Mouse (Mus musculus) midbrain, embryonic 15.5 days (tissue): ENCODE results near the gene Uvrag. TPM values are rescaled to one million over a fixed set of nuclear protein-coding genes. Genes with fewer than 3 reads are reported as not detected.

Source experiments
- ATAC-seq: fragments of 200-750 bp; cut with Nextera tagmentation; replicated peaks from 2 replicates; pipeline ENCODE4 v1.8.0; 2017; ENCODE audit warnings: moderate TSS enrichment
- H3K27ac ChIP-seq: fragments of 300-500 bp; sonication (generic); 2 replicates; pipeline ENCODE4 v1.5.1; 2015; ENCODE audit warnings: mild to moderate bottlenecking, inconsistent platforms
- H3K27me3 ChIP-seq: fragments of 300-500 bp; sonication (generic); replicated peaks from 2 replicates; pipeline ENCODE4 v1.6.1; 2015; ENCODE audit warnings: inconsistent platforms
- H3K36me3 ChIP-seq: fragments of 300-500 bp; sonication (generic); replicated peaks from 2 replicates; pipeline ENCODE4 v1.6.1; 2015; ENCODE audit warnings: inconsistent platforms
- H3K4me1 ChIP-seq: fragments of 300-500 bp; sonication (generic); 2 replicates; pipeline ENCODE4 v1.6.1; 2015; ENCODE audit warnings: inconsistent platforms
- H3K4me2 ChIP-seq: fragments of 300-500 bp; sonication (generic); 2 replicates; pipeline ENCODE4 v1.6.1; 2015; ENCODE audit warnings: inconsistent platforms, mild to moderate bottlenecking, moderate library complexity
- H3K4me3 ChIP-seq: fragments of 300-500 bp; sonication (generic); 2 replicates; pipeline ENCODE4 v1.5.1; 2015; ENCODE audit warnings: mild to moderate bottlenecking, inconsistent platforms
- H3K9ac ChIP-seq: fragments of 300-500 bp; sonication (generic); 2 replicates; pipeline ENCODE4 v1.6.1; 2015; ENCODE audit warnings: mild to moderate bottlenecking, inconsistent platforms
- H3K9me3 ChIP-seq: fragments of 300-500 bp; sonication (generic); 2 replicates; pipeline ENCODE4 v1.6.1; 2016; ENCODE audit warnings: inconsistent platforms
- WGBS: fragments of 180-500 bp; shearing (Covaris S2); methylation state at CpG from one replicate; pipeline ENCODE4 v1.1.7; 2015; ENCODE audit warnings: mixed read lengths; 5-methylcytosine and 5-hydroxymethylcytosine counted together
- polyA plus RNA-seq: library from polyadenylated mRNA; unstranded; fragments of >200 nt; fragmentation: Nextera tagmentation; extraction: Ambion mirVana; gene quantifications from 2 replicates; pipeline ENCODE4 v1.2.1, GENCODE M21; 2015

The Uvrag gene
- polyA plus RNA-seq, 1 experiment from 2014 or later, result 16.8 TPM

DNA sequence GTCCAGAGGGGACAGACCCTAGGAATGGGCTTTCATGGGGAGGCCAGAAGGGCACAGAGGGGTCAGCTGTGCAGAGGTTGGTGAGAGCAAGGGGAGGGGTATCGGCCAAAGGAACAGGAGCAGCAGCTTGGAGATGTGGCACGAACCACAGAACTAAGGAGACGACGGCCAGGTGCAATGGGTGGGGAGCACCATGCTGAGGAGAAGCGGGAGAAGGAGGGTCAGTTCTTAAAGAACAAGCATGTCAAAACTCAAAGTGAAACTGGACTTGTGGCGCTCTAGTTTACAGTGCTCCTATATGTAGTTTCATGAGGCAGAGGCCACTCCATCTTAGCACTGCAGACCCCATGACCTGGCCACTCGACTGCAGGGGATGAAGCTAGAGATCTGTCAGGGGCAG, 6.6 kb upstream of the Uvrag start:
- WGBS, result 86% methylated on average over 7 of the region's 7 CpGs
- Histone ChIP-seq H3K4me3 (no peak overlapping the region), H3K9ac (no peak overlapping the region), H3K36me3 (no peaks in the 10 kb centered on the region), H3K4me2 (no peak overlapping the region), H3K4me1 (no peaks in the 10 kb centered on the region), H3K27me3 (no peaks in the 10 kb centered on the region), H3K27ac (no peak overlapping the region), H3K9me3 (no peaks in the 10 kb centered on the region)
- no peak for ATAC-seq

DNA sequence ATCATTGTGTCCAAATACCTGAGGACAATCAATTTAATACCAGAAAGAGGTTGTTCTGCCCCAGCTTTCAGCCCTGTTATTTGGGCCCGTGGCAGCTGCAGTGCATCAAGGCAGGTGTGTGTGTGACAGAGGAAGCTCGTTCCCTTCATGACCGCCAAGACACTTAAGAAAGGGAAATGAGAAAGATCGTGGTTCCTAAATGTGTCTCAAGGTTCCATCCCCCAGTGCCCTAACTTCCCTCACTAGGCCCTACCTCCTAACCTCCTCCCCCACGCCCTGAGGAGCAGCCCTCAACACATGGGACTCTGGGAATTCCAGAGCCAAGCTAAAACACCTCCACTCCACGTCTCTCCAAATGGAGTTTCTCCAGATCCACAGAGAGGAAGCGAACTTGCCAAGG, 6.0 kb upstream of the Uvrag start:
- Histone ChIP-seq H3K9ac (no peak overlapping the region), H3K9me3 (no peaks in the 10 kb centered on the region), H3K4me1 (peaks cover 4% of the 10 kb centered on the region), H3K4me2 (no peak overlapping the region), H3K4me3 (no peak overlapping the region), H3K36me3 (no peaks in the 10 kb centered on the region), H3K27me3 (no peaks in the 10 kb centered on the region), H3K27ac (no peak overlapping the region)
- WGBS, result 85% methylated on average over 7 of the region's 7 CpGs
- ATAC-seq, result no peak

DNA sequence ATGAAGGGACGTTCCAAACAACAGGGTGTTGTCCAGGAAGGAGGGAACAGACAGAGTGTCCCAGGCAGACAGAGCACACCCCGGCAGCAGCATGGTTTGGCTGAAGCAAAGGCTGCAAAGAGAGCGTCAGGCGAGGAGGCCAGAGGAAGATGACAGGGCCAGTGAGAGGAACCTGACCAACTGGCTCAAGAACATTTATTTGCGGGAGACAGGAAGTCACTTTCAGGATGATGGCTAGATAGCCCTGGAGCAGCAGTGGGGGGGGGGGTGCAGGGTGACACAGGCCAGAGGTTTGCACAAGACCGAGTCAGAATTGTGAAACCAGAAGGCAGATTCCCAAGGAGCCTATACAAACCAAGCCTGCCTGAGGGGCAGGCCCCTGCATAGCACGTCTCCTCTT, 5.1 kb upstream of the Uvrag start:
- ATAC-seq, result no peak
- no peaks in the 10 kb centered on the region for H3K27me3 ChIP-seq
- no peak overlapping the region for H3K9ac ChIP-seq

DNA sequence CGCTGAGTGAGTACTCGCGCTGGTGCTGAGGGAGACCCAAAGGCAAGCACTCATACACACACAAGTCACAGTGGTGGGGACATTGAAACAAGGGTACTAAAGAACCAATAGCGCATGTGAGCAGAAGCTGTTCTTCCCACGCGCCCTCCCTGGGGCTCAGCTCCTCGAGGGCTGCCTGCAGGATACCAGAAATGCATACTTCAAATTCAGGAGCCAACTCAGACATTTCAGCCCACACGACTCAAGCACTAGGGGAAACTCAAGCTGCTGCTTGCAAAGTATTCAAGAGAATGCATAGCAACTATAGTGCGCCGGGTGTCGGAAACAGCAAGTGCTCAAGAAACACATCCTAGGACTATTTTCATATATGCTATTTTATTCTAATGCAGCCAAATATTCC, 3.7 kb upstream of the Uvrag start:
- Histone ChIP-seq H3K27ac (no peak overlapping the region), H3K27me3 (no peaks in the 10 kb centered on the region), H3K36me3 (no peaks in the 10 kb centered on the region), H3K9me3 (no peaks in the 10 kb centered on the region), H3K4me3 (no peak overlapping the region), H3K4me2 (no peak overlapping the region), H3K9ac (no peak overlapping the region), H3K4me1 (peaks cover 13% of the 10 kb centered on the region)
- WGBS, result 75% methylated on average over 11 of the region's 11 CpGs
- no peak for ATAC-seq

More for the DNA sequence above, 5.1 kb upstream of the Uvrag start:
- Histone ChIP-seq H3K4me1 (peaks cover 8% of the 10 kb centered on the region), H3K36me3 (no peaks in the 10 kb centered on the region), H3K4me2 (no peak overlapping the region), H3K4me3 (no peak overlapping the region), H3K9me3 (no peaks in the 10 kb centered on the region), H3K27ac (no peak overlapping the region)
- 67% methylated on average over 7 of the region's 7 CpGs for WGBS

DNA sequence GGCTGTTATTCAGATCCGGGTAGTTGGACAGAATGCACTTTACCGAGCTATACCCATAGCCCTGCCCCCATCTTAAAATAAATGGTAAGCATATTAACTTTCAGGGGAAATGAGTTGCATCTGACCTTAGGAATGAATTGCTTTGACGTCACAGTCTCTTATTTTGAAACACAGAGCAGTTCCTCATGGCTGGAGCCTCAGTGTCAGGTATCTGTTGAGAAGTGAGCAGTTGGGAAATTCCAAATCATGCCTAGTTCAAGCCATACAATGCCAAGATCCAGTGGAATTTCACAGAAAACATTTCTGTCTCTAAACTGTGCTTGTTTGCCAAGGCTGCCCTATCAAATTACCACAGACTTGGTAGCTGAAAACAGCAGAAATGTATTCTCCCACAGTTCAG, 2.3 kb upstream of the Uvrag start:
- Histone ChIP-seq H3K9me3 (no peaks in the 10 kb centered on the region), H3K27me3 (no peaks in the 10 kb centered on the region), H3K4me3 (no peak overlapping the region), H3K4me2 (no peak overlapping the region), H3K36me3 (no peaks in the 10 kb centered on the region), H3K4me1 (peaks cover 25% of the 10 kb centered on the region), H3K9ac (no peak overlapping the region), H3K27ac (no peak overlapping the region)
- WGBS, result 80% methylated on average over 3 of the region's 3 CpGs
- no peak for ATAC-seq

DNA sequence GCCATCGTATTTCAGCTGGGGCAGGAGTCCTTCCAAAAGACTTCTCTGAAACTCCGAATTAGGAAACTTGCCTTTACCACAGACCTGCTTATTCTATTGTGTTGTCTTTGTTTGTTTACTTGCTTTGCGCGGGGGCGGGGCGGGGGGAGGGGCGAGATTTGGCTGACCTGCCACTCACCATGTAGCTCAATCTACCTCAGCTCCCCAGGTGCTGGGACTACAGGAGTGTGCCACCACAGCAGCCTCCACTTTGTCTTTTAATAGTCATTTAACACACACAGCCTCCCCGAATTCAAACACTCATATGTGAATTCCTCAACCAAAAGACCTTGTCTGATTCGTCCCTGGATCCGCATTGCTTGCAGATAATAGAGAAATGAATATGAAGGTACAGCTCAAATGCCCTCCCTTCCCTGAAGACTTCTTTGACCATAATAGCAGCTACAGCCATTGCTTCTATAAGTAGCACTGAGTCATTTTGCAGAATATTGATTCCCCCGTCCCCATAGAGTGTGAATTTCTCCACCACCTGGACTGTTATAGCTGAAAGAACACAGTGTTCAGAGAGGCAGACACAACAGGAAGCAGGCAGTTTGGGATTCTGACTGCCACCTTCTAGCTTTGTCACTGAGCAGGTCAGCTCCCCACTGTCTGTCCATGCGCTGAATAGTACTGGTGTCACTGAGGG, 1.1 kb upstream of the Uvrag start:
- Histone ChIP-seq H3K36me3 (no peaks in the 10 kb centered on the region), H3K27ac (peak overlapping the region; percentile 70), H3K27me3 (no peaks in the 10 kb centered on the region), H3K4me1 (peaks cover 25% of the 10 kb centered on the region), H3K4me3 (peak overlapping the region; percentile 92), H3K4me2 (peak overlapping the region; percentile 66), H3K9me3 (no peaks in the 10 kb centered on the region), H3K9ac (peak overlapping the region; percentile 26; the same call in 1 of the 2 replicates)
- 32% methylated on average over 12 of the region's 12 CpGs for WGBS
- no peak for ATAC-seq

DNA sequence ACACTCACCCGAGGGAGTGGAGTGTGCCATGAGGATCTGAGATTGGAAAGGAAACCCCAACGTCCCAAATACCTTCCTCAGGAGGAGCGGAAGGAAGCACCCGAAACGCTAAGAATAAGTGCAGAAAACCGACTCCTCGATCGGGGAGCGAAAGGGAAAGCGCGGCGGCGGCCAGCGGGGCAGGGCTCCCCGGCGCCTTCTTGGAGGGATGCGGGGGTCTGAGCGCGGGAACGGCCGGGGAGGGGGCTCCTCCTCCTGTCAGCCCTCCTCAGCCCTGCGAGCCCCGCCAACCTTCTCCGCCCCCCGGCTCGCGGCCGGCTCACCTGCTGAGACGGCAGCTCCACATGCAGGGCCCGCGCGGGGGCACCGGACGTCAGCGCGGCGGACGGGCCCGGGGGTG, 430 bp downstream of the Uvrag start:
- Histone ChIP-seq H3K4me1 (peaks cover 25% of the 10 kb centered on the region), H3K9me3 (no peaks in the 10 kb centered on the region), H3K27me3 (no peaks in the 10 kb centered on the region), H3K27ac (peak overlapping the region; percentile 93), H3K4me2 (peak overlapping the region; percentile 66), H3K4me3 (peak overlapping the region; percentile 92), H3K9ac (peak overlapping the region; percentile 81), H3K36me3 (no peaks in the 10 kb centered on the region)
- WGBS, result 0% methylated on average over 35 of the region's 39 CpGs
- no peak for ATAC-seq

DNA sequence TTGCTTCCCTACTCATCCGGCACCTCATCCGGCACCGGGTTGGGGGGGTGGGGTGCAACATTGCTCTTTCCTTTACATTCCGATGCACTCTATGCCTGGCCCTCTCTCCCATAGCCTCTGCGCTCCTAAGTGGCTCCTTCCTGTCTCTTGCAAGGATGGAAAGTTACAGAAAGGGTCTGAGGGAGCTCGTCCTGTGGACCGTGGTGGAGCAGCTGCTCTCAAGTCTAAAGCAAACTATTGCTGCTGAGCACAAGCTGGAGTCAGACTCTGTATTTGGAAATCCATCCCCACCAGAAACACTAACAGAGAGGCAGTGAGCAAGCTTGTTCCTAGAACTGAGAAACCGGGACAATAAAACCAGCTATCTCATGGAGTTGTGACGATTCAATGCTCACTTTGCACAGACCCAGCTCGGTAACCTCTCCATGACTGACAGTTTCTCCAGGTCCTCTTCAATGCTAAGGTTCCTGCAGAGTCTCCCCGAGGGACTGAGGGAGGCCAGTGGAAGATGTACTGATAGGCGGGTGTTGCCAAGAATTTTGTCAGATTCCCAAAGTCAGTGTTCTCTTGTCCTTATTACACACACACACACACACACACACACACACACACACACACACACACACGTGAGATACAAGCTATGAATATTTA, 975 bp downstream of the Uvrag start:
- Histone ChIP-seq H3K27me3 (no peaks in the 10 kb centered on the region), H3K4me2 (peak overlapping the region; percentile 66), H3K9ac (peak overlapping the region; percentile 81), H3K9me3 (no peaks in the 10 kb centered on the region), H3K4me1 (peaks cover 25% of the 10 kb centered on the region), H3K4me3 (peak overlapping the region; percentile 92), H3K27ac (peak overlapping the region; percentile 93; the same call in 1 of the 2 replicates), H3K36me3 (no peaks in the 10 kb centered on the region)
- ATAC-seq, result no peak
- 1% methylated on average over 13 of the region's 13 CpGs for WGBS

DNA sequence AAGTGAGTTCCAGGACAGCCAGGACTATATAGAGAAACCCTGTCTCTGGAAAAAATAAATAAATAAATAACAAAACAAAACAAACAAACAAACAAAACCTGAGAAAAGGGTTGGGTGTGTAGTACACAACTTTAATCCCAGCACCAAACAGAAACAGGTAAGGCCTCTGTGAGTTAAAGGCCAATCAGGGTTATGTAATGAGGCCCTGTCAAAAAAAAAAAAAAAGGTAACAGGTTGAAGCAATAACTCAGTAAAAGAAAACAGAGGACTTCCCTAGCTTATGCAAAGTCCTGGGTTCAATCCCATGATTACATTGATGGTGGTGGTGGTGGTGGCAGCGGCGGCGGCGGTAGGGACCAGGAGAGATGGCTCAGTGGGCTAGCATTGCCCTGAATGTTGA, 3.4 kb downstream of the Uvrag start:
- WGBS, result over 99% methylated on average over 4 of the region's 4 CpGs
- Histone ChIP-seq H3K36me3 (no peaks in the 10 kb centered on the region), H3K9me3 (no peaks in the 10 kb centered on the region), H3K9ac (no peak overlapping the region), H3K27ac (no peak overlapping the region), H3K4me2 (no peak overlapping the region), H3K27me3 (no peaks in the 10 kb centered on the region), H3K4me3 (no peak overlapping the region), H3K4me1 (peaks cover 25% of the 10 kb centered on the region)
- ATAC-seq, result no peak

DNA sequence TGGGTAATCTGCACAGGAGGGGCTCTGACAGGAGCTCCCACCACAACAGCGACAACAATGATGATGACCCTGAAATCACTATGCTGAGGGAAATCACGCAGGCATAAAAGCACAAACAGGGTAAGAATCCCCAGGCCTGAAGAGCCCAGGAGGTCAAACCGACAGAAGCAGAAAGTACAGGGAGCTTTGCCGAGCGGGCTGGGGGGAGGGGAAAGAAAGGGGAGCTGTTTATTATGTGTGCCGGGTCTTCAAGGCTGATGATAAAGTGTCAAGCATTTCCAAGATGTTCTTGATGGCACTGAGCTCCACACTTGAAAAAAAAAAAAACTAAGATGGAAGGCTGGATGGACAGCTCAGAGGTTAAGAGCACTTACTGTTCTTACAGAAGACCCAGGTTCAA, 4.2 kb downstream of the Uvrag start:
- Histone ChIP-seq H3K27ac (no peak overlapping the region), H3K27me3 (no peaks in the 10 kb centered on the region), H3K4me1 (peaks cover 19% of the 10 kb centered on the region), H3K9me3 (no peaks in the 10 kb centered on the region), H3K4me2 (no peak overlapping the region), H3K9ac (no peak overlapping the region), H3K36me3 (no peaks in the 10 kb centered on the region), H3K4me3 (no peak overlapping the region)
- ATAC-seq, result no peak
- WGBS, result 47% methylated on average over 6 of the region's 6 CpGs

DNA sequence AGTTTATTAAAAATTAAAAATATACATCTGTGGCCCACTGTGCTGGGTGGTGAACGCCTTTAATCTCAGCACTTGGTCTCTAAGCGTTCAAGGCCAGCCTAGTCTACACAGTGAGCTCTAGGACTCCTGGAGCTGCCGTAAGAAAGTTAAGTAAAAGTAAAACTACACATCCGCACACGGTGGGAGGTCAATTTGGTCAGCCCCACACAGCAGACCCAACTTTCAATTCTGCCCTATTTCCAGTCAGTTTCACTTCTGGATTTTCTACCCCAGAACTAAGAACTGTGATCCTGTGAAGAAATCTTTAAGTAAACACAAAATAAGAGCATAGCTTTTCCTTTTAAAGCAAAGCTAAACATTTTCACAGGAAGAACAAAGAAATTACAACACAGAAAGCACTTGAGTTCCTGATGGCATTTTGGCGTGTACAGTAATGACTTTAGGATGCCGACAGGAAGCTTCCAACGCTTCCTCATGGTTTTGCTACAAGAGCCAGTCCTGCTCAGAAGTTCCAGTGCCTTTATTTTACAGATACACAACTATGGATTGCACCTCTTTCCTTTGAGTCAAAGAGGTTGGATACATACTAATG, 7.0 kb downstream of the Uvrag start:
- H3K27me3 ChIP-seq, result no peaks in the 10 kb centered on the region
- 88% methylated on average over 8 of the region's 8 CpGs for WGBS
- H3K9me3 ChIP-seq, result no peaks in the 10 kb centered on the region
- H3K27ac ChIP-seq, result no peak overlapping the region
- H3K36me3 ChIP-seq, result no peaks in the 10 kb centered on the region
- H3K4me2 ChIP-seq, result no peak overlapping the region
- no peak overlapping the region for H3K4me3 ChIP-seq
- H3K9ac ChIP-seq, result no peak overlapping the region
- no peak for ATAC-seq
- peaks cover 5% of the 10 kb centered on the region; the same call in 1 of the 2 replicates for H3K4me1 ChIP-seq

DNA sequence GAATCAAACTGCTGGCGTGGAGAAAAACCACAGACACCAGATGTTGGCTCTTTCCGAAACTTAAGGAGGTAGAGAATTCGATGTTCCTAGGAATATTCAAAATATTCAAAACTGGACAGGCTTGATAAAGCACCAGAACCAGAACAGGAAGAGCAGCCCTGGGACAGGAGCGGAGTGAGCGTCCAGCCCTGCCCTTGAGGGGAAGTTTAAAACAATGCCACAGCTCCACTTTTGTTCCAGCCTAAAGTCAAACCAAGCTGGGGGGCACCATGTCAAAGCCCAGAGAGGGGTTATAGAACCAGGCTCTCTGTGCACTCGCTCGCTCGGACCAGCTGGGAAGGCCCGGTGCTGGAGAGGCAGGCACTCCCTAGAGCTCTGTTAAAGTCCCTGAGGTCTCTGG, 8.3 kb downstream of the Uvrag start:
- Histone ChIP-seq H3K4me1 (no peaks in the 10 kb centered on the region), H3K36me3 (no peaks in the 10 kb centered on the region), H3K27me3 (no peaks in the 10 kb centered on the region), H3K4me3 (no peak overlapping the region), H3K9ac (no peak overlapping the region), H3K9me3 (no peaks in the 10 kb centered on the region), H3K27ac (no peak overlapping the region), H3K4me2 (no peak overlapping the region)
- ATAC-seq, result no peak
- 86% methylated on average over 9 of the region's 9 CpGs for WGBS
